Mouse (Mus musculus): ENCODE results near the gene Ndc1.

Ndc1 gene

DNA sequence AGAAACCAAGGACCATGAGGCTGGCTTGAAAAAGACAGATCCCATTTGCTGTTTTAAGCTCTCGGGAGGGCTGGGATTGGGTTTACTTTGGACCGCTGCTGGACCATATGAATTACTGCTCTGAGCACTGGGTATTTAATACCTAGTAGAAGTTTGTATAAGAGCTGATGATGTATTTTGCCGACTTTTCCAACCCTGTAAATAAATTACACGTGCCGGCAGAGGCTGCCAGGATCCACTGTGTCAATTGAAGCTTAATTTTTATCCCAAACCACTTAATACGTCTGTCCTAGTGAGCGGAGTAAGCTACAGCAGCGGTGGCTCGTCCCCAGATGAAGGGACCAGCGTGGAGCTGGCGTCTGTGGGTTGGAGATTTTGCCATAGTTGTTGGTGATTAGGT, 74.7 kb downstream of the Ndc1 start:
- no peak for DNase-seq (ENCODE audit: low spot score)

DNA sequence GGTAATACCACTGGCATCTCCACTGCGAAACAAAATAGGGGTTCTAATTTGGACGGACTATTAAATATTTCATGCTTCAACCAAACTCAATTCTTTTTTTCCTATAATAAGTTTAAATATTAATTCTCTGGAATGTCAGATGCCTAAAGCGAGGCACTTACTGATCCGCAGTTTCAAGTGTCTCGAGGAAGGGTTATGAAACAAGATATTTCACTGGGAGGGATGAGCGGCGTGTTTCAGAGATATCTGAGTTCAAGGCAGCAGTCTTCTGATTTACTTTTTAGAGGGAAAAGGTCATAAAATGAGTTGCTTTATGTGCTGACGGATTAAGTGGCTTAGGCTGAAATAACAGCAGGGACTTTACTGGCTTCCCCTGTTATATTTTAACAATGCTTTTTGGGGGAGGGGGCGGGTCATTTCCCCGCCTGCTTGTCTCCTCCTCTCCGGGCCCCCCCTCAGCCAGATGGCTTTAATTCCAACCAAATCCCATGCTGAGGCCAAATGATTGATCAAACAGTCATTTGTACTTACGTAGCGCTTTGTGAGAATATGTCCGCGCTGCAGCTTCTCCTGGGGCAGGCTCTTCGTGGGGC, 75.4 kb downstream of the Ndc1 start:
- no peak for DNase-seq (ENCODE audit: low spot score)

- no peak for DNase-seq (ENCODE audit: low spot score)
Measured at GRCm38 (mm10) chr4:107443621-107444020, 76.0 kb downstream of the Ndc1 start.

GRCm38 (mm10) chr4:107448481-107448880, 80.9 kb downstream of the Ndc1 start:
- no peak for DNase-seq (ENCODE audit: low spot score)

DNA sequence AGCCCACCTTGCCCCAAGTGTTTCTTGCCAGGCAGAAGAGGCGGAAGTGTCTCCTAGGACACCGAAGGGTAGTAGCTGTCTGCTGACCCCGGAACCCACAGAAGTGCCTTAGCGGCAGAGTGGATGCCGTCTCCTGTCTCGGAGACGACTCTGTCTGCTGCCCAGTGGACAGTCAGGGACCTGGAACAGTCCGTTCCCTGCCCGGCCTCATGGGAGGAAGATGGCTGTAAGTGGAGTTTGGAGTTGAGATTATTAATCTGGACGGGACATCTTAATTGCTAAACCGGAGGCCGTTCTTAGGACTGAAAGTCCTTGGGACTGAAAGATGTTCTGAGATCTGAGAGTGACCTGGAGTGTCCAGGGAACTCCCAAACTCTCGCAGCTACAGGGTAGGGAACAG, 81.9 kb downstream of the Ndc1 start:
- no peak for DNase-seq (ENCODE audit: low spot score)

GRCm38 (mm10) chr4:107452266-107453015, 84.9 kb downstream of the Ndc1 start:
- DNase-seq (ENCODE audit: low spot score): no peak

DNA sequence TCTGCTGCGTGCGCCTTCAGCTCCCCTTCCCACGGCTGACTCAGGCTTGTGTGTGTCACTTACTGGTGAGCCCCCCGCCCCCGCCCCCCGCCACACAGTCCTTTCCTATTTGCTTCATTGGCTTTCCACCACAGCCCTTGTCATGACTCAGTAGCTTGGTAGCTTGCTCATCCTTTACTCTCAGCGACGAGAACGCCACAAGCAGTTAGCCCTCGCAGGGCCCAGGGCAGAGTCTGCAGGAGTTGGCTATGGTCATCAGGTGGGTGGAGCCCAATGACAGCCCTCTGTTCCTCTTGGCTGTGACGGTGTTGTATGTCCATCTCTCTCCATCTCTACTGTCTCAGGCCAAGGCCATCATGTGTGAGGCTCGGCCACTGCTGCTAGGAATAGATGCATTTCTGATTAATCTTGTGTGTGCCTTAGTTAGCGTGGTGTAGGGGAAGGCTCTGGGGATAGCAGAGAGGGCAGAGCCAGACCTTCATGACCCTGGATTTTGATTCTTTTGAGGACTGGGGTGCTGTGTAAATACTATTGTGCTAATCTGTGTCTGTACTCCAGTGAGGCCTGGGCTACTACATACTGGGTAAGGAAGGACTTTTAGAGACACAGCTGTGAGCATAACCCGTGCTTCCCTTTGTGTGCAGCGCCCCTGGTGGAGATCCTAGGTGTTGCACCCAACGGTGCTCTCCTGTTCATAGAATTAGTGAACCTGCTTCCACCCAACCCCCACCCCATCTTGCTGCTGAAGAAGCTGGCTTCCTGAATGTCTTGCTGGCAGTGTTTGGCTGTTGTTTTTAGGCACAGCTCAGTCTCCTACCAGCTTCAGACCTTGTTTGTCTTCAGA, 85.8 kb downstream of the Ndc1 start:
- peak; percentile 77 for DNase-seq (ENCODE audit: low spot score)

GRCm38 (mm10) chr4:107457602-107458001, 90.0 kb downstream of the Ndc1 start:
- DNase-seq (ENCODE audit: low spot score): no peak

DNA sequence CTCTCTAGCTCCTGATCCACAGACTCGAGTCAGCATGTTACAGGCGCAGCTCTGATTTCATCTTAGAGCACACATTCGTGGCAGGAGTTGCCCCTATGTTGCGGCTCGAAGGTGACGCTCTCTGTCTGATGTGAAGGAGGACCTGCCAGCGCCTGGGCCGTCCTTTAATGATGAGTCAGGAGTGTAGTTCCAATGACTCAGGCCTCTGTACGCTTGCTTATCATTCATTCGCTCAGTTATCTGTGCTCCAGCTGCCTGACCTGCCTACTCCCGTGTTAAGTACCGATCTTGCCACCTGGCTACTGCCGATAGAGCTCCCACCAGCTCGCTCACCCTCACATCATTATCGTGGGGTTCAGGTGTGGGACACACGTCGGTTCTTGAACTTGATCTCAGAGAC, 91.3 kb downstream of the Ndc1 start:
- no peak for DNase-seq (ENCODE audit: low spot score)

DNA sequence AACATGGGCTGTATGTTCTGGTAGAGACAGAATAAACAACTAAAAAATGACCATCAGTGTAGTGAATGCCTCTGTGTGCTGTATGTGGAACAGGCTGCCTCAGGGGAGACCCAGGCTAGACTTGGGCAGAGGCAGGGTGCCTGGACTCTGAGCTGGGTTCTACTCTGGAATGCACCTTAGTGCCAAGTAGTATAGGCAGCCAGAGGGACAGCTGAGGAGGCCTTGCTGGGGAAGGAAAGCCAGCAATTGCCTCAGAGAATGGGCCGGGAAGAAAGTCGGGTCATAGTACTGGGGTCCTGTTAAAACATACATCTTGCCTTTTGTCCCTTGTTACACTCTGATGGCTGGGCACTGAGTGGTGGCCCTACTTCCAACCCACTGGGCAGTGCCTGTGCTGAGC, 91.9 kb downstream of the Ndc1 start:
- DNase-seq (ENCODE audit: low spot score): no peak

DNA sequence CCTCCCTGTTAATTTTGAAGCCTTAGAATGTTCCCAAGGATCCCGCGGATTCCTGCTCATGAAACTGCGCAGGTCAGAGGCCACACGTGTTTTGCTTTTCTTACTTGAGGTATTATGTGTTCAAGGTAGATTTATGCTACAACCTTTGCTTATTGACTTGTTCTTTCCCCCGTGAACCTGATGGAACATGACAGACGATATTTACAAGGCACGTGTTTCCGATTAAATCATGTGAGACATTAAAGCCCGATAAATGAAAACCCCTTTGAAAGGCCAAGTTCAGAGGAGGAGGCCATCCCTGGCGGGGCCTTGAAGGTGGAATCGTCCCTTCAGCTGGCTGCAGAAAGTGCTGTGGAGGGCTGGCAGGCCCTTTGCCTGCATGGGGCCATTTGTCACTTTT, 92.9 kb downstream of the Ndc1 start:
- DNase-seq (ENCODE audit: low spot score): no peak

Measured in testis, postnatal 14 days (tissue).